Mouse (Mus musculus) heart, adult 2 months (tissue): ENCODE measurements around the gene Rpl7a.

Source experiments
- CTCF ChIP-seq: fragments of 200-600 bp; IDR thresholded peaks from 2 replicates; pipeline ENCODE4 v1.8.1; 2022; ENCODE audit warnings: antibody characterized with exemption, mild to moderate bottlenecking, moderate library complexity
- EP300 ChIP-seq: fragments of 200-500 bp; IDR thresholded peaks from 2 replicates; pipeline ENCODE4 v1.6.1; 2011; ENCODE audit warnings: low read depth, low read length, control low read depth; ENCODE audit not compliant: insufficient read depth
- POLR2A ChIP-seq: fragments of 200-500 bp; IDR thresholded peaks from 2 replicates; pipeline ENCODE4 v1.6.1; 2011; ENCODE audit warnings: mild to moderate bottlenecking, low read depth, low read length, control low read depth; ENCODE audit not compliant: insufficient read depth

- TF ChIP-seq POLR2A: peak; percentile 90
- no peak for TF ChIP-seq CTCF
- TF ChIP-seq EP300: peak; percentile 72; the same call in 1 of the 2 replicates
Measured at GRCm38 (mm10) chr2:26915927-26916728, 5.6 kb downstream of the Rpl7a start, which contains the start of the genes Surf2 and Surf1.
